Mouse (Mus musculus) lung, postnatal 0 days (tissue): ENCODE measurements around the gene Uqcc3.
A peak's percentile ranks its signal among the peaks of the same experiment; 100 is the strongest.

Source experiments
- CTCF ChIP-seq: IDR thresholded peaks from 2 replicates; pipeline ENCODE4 v1.5.1; 2016; ENCODE audit warnings: antibody characterized with exemption, mild to moderate bottlenecking
- EP300 ChIP-seq: IDR thresholded peaks from 2 replicates; pipeline ENCODE4 v1.6.1; 2016; ENCODE audit warnings: antibody characterized with exemption, mild to moderate bottlenecking, control low read depth

DNA sequence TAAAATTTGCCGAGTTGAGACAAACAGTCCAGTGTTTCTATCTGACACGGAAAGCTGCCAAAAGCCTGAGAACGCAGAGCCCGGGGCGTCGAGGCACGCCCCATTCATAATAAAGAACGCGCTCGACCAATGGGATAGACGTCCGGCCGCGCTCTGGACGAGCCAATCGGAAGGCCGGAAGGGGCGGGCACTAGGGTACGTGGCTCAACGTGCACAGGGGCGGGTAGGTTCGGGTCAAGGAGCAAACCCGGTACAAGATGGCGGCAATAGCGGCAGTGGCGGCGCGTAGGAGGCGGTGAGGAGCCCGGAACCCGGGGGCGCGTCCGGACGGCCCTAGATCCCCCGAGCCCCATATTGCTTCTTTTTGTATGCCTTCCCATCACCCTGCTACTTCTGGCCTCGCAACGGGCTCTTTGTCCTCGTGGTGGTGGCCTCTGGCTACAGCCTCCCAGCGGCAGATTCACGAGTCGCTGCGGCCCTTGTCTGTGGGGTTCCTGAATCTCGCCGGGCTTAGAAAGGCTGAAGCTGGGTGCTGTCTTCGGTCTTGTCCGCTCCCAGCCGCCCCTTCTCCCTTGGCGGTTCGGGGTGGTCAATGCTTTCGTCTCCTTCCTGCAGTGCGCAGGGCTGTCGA is 17.3 kb upstream of the Uqcc3 start, which contains the start of gene Ganab:
- TF ChIP-seq CTCF: peak; percentile 40
- TF ChIP-seq EP300: no peak
